Mouse (Mus musculus) c-Kit-positive CD71-positive TER-119-negative erythroid progenitor cells, embryonic 14.5 days (primary cell): ENCODE measurements around the gene Caskin1.

Experiments
- DNase-seq: peaks from one replicate; pipeline ENCODE4 v3.0.0-alpha.2; 2013; ENCODE audit warnings: low read depth

Gene Caskin1

DNA sequence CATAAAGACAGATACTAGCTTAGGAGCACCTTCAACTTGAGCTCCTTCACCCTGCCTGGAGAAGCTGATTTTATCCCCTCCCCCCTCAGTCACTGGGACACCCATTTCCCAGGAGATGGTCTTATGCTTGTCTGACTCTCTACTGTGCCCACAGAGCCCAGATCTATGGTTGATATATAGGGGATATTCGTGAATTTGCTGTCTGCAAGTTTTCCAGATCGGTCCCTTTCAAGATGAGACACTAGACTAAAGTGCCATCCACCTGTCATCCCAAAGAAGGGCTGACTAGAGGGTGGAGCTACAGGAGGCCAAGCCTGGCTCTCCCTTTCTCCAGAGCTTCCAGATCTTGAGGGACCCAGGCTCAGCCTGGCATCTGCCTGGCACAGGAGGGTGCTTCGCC lies 42.7 kb downstream of the Caskin1 start:
- no peak for DNase-seq

DNA sequence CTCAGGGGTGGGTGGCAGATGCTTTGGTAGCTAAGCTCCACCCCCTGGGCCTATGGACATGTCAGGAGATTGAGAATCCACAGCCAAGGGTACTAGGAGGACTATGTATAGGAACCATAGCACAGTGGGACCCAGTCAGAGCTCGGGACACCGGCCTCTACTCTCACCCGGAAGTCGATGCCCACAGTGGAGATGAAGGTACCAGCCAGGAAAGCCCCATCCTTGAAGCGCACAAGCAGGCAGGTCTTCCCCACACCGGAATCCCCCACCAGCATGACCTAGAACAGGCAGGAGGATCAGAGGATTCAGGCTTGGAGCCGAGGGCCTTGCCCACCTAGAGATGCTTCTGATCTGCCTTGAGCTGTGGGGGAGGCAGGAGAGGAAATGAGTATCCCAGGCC lies 43.6 kb downstream of the Caskin1 start:
- DNase-seq = no peak

DNA sequence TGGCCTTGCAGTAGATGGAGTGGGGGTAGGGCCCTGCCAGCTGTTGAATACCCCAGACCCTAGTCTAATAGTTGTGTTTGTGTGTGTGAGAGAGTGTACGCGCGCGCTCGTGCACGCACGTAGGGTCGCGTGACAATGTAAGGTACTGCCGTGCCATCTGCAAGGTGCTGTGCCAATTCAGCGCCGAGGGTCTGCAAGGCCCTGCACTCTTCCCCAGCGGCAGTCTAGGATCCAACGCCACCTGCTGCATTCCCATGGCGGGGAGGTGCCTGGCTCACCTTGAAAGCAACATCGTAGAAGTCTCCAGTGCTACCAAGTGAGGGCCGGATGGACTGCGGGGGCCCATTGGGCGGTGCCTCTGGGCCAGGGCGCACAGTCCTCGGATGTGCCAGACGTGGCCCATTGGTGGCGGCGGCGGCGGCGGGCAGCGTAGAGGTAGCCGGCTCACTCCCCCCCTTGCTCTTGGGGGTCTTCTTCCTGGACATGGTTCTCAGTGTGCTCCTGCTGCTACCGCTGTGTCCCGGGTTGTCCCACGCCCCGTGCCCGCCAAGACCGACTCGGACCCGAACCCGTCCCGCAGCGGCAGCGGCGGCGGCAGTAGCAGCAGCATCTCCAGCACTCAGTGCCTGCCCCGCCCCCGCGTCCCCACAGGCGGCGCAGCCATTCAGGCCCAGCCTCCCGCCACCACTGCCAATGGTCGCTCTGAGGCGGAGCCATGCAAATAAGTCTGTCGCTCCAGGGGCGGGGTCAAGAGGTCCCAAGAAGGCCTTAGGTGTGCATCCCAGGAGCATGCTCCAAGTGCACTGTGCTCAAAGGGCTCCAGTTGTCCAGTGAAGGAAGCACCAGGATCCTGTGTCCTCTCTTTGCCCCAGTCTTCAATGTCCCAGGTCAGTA lies 44.9 kb downstream of the Caskin1 start:
- DNase-seq = peak; percentile 94

DNA sequence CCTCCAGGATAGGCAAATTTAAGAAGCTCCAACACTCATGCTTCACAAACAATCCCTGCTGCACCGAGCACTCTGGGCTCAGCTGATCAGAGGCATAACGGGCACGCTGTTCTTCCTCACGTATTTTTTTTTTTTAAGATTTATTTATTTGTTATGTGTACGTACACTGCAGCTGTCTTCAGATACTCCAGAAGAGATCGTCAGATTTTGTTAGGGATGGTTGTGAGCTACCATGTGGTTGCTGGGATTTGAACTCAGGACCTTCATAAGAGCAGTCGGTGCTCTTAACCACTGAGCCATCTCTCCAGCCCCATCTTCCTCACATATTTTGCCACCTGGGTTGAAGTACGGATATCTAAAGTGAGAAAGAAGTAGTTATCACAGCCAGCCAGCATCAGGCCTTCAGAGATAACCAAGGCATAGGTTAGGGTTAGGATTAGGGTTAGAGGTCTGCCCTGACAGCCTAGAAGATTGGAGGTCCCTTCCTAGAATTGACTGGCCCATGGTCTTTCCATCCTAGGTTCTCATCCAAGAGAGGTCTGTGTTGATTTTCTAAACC lies 45.8 kb downstream of the Caskin1 start, which contains the start of gene Rab26:
Gene Rab26, minus strand, starts transcription at position 51 of the 559 bp plus-strand sequence.
- DNase-seq = no peak

DNA sequence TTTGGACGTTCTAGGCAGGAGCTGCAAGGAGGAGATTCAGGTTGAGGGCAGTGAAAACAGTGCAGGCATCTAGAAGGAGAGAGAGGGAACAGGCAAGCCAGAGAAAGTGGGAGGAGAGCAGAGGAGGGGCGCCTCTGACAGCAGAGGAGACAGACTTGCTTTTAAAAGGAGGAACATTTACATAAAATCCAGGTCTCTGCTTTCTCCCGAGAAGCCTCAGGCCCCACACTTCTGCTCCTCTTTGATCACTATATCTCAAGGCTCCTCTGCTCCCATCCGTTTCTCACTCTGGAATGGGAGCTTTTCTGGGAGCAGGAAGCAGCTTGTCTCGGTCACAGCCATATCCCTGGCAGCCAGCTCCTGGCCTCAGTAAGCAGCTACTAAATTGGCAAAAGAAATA lies 46.9 kb downstream of the Caskin1 start:
- no peak for DNase-seq

DNA sequence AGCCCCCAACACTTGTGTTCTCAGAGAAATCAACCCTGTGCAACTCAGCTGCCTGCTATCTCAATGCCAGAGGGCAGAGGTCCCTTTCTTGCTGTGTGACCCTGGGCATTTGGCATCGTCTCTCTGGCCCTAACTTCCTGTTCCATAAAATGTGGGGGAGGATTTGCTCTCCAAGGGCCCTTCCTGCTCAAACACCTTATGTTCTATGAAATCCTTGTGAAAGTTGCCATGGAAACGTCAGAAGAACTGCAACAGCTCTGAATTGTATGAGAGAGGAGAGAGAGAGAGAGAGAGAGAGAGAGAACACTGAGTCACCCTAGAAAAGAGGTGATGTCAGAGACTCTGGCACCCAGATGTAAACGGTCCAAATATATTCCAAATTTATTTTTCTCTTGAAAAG lies 49.1 kb downstream of the Caskin1 start:
- no peak for DNase-seq

DNA sequence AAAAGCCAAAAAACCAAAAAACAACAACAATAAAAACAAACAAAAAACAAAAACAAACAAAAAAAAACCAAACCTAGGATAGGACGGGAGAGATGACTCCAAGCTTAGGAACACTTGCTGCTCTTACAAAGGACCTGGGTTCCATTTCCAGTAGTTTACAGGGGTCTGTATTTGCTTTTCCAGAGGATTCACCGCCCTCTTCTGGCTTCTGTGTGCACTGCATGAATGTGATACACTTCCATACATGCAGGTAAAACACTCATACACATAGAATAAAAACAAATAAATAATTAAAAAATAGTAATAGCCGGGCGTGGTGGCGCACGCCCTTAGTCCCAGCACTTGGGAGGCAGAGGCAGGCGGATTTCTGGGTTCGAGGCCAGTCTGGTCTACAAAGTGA lies 50.5 kb downstream of the Caskin1 start:
- no peak for DNase-seq

DNA sequence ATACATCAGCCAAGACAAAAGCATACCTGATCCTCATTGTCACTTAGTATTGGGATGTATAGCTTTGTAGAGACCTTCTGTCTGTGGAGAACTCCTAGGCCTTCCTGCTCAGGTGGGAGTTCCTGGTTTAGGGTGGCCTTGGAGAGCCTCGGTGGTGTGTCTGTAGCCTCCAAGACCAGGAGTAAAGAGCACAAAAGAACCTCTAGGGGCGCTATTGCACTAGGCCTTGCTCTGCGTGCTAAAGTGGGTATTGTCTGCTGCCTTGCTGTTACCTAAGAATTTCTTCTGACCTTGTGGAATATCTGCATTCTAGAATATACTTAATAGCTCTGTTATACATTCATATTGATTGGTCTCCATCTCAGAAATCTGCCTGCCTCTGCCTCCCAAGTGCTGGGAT lies 52.0 kb downstream of the Caskin1 start:
- DNase-seq = no peak

DNA sequence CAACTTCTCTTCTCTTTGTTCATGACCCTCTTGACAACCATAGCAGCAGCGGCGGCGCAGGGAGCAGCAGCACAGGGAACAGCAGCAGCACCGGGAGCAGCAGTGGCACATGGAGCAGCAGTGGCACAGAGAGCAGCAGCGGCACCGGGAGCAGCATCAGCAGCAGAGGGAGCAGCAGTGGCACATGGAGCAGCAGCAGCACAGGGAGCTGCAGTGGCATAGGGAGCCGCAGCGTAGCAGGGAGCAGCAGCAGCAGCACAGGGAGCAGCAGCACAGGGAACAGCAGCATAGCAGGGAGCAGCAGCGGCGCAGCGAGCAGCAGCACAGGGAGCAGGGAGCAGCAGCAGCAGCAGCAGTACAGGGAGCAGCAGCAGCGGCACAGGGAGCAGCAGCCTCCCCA lies 56.2 kb downstream of the Caskin1 start:
- DNase-seq = no peak

DNA sequence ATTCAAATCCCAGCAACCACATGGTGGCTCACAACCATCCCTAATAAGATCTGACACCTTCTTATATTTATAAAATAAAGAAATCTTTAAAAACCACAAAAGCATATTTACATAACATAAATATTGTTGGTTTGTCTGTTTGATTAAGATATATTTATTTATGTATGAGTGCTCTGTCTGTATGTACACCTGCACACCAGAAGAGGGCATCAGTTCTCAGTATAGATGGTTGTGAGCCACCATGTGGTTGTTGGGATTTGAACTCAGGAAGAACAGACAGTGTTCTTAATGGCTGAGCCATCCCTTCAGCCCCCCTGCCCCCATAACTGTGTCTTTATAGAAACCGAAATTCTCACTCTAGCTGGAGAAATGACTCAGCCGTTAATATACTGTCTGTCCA lies 56.8 kb downstream of the Caskin1 start:
- DNase-seq = no peak

DNA sequence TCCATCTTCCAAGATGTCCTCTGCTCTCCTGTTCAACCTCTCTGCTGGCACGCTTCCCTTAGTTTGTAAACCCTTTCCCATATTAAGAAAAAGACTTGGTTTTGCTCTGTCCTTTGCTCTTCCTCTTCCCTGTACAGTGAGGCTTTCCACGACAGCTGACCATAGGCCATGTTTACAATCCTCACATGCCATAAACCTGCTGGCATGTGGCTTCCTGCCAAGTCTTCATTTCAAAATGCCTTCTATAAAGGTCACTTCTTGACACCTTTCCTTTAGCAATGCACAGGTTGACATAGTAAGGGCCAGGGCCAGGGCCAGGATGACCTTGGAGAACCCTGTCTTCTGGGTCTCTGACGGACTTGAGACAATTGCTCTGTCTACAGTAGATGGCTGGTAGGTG lies 57.8 kb downstream of the Caskin1 start:
- DNase-seq = no peak

DNA sequence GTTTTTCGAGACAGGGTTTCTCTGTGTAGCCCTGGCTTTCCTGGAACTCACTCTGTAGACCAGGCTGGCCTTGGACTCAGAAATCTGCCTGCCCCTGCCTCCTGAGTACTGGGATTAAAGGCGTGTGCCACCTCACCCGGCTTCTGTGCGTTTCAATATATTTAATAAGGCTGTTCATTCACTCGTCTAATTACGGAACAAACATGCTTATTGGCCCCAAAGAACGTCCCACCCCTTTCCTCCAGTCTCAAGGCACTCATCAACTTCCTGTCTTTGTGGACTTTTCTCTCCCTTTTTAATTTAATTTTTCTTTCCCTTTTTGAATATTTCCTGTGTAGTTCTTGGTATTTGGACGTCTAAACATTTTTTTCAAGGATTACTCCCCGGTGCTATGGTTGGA lies 60.0 kb downstream of the Caskin1 start:
- no peak for DNase-seq

DNA sequence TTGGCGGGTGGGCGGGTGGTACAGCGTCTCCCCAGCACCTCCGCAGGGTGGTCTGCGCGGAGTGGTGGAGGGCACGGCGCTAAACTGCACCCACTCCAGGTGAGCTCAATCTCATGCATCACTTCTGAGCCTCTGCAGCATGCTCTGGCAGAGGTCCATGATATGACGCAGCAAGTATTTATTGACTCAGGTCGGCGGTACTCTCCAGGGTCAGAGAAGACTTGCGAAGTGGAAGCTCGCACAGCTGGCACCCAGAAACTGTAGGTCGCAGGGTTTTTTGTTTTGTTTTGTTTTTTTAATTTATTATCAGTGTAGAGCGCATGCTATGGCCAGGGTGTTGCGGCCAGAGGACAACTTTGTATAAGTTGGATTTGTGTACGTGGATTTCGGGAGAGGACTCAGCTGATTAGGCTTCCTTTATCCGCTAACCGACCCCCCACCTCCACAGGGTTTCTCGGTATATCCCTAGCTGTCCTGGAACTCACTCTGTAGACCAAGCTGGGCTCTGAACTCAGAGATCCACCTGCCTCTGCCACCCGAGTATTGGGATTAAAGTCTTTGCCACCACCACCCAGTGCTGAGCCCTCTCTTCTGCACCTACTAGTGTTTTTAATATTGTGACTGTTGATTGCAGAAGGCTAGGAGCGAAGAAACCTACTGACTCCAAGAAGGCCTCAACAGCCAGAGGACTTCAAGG lies 60.7 kb downstream of the Caskin1 start:
- no peak for DNase-seq

DNA sequence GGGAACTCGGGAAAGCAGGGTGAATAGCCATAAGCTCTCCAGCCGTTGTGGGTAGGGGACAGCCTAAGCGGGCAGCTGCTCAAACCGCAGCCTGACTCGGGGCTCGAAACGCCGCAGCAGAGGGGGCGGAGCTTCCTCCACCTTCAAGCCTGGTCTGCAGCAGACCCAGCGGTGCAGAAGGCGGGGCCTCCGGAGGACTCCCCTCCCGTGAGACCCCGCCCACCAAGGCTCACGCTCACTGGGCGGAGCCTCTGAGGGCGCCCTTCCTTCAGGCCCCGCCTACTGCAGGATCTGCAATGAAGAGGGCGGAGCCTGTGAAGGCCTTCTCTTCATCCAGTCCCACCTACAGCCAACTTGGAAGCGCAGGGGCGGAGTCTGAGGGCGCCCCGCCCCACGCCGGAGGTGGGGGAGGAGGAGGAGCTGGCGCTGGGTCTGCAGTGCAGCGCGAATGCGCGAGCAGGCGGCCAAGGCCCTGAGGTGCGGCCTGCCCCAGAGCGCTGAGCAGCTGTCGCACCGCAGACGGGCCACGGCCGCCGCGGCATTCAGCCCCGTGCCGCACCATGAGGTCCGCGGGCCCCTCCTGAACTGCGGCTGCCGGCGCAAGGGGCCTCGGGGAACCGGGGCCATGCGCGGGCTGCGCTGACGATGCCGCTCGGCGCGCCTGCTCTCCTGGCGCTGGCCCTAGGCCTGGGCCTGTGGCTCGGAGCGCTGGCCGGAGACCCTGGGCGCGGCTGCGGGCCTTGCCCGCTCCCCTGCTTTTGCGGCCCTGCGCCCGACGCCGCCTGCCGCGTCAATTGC lies 61.4 kb downstream of the Caskin1 start, which contains the start of gene Pkd1:
Gene Pkd1, plus strand, starts transcription at position 217 of the 798 bp plus-strand sequence.
- peak; percentile 100 for DNase-seq

DNA sequence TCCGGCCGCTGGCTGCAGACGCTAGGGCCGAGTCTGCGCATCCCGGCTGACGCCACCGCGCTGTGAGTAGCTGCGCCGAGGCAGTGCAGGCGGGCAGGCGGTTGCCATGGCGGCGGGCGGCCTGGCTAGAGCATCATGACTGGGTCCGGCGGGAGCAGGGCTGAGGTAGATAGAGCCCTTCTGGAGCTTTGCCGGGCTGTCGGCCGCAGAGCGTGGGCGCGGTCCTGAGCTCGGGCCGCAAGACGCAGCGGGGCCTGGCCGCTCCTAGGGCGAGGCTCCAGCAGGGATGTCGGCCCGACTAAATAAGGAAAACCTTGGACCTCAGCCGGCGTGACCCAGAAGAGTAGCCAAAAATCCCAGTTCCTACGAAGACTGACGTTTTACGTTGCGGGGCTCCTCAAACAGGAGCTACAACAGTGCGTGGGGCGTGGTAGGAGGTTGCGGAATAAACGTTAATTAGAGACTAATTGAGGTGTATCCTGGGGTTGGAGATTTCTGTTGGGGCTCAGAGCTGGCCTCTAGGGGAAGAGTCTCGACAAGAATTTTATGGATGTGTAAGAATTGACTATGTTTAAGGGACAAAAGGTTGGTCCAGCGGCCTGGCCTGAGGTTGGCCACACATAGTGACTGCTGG lies 62.1 kb downstream of the Caskin1 start:
- no peak for DNase-seq

DNA sequence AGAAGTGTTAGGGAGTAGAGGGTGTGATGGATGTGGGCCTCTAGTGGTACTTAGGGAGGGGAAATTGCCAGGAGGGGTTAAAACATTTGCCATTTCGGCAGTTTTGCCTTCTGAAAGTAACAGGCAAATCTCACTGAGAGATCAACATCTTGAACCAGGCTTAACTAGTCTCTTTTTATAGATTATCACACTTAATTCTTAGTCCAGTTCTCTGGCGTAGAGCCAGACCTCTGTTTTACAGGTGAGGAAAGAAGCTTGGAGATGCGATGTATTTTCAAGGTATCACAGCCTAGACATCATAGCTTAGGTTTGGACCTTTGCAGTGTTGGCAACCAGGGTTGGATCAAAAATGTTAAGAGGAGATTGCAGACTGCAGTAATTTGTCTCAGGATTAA lies 62.6 kb downstream of the Caskin1 start:
- no peak for DNase-seq

DNA sequence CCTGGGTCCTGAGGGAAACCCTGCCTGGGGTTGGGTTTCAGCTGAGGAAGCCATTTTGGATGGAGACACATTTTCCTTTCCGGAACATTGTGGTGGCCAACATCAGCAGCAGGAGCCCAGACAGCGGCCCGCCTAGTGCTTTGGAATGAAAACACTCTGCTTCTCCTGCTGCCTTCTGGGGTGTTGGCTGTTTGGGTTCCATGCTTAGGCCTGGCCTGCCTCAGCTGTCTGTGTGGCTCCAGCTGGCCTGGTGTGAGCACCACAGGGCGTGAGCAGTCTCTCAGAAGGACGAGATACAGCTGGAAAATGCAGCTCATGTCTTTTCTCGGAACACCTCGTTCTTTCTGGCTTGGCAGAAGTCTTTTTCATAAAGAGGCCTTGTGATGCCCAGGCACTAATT lies 68.7 kb downstream of the Caskin1 start:
- no peak for DNase-seq
